Mouse (Mus musculus) kidney, adult 18-20 months (tissue): ENCODE results near the gene Cpm.
"Not testable (repeated sequence)": the region's sequence is repeated elsewhere in the genome, so short reads cannot be mapped to it uniquely, and the experiment has no call there.

Experiments used
- DNase-seq: peaks from one replicate; pipeline ENCODE4 v3.0.0; 2021

Cpm gene

DNA sequence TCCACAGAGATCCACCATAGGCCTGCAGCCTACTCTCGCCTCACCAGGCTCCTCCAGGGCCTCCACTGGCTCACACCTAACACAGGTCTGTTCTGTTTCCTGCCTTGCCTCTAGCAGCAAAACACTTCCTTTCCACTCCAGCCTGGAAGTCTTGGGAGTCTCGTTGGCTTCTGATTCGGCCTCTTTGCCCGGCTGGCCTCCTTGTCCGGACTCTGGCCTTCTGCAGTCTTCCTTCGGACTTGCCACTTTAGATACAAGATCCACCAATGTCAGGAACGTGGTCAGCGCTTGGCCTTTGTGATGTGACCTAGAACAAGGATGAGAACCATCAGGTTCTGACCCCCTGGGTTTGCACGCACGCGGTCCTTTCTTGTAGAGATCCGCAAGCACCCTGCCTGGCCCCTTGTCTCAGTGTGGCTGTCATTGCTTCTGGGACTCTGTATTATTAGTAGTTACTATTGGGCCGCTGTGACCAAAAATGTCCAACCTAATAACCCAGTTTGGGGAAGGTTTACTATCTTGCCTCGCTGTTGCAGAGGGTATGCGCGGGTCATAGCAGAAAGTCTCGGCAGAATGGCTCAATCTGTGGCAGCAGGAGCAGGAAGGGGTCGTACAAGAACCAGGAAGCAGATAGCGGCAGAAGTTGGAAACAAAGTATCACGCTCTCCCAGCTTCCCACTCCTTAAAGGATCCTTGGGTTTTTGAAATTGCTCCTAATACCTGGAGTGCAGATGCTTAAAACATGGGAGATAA lies 22.1 kb upstream of the Cpm start:
- no peak for DNase-seq

- no peak for DNase-seq
Measured at GRCm38 (mm10) chr10:117607804-117608279, 21.5 kb upstream of the Cpm start.

DNA sequence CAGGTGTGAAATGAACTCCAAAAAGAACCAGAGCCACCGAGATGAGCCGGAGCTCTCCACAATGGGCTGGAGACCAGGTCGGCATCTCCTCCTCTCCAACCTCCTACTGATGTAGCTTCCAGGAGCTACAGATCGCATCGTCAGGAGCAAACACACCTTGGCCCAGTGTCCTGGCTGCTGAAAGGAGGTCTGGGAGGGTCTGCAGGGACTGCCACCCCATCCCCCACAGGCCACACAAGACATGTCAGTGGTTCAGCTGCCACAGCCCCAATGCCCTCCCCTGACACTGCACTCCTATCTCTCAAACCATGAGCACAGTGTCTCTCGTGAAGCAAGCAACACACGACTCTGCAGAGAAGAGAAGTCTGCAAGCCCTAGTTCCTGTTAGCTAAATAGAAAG lies 20.8 kb upstream of the Cpm start:
- no peak for DNase-seq

DNA sequence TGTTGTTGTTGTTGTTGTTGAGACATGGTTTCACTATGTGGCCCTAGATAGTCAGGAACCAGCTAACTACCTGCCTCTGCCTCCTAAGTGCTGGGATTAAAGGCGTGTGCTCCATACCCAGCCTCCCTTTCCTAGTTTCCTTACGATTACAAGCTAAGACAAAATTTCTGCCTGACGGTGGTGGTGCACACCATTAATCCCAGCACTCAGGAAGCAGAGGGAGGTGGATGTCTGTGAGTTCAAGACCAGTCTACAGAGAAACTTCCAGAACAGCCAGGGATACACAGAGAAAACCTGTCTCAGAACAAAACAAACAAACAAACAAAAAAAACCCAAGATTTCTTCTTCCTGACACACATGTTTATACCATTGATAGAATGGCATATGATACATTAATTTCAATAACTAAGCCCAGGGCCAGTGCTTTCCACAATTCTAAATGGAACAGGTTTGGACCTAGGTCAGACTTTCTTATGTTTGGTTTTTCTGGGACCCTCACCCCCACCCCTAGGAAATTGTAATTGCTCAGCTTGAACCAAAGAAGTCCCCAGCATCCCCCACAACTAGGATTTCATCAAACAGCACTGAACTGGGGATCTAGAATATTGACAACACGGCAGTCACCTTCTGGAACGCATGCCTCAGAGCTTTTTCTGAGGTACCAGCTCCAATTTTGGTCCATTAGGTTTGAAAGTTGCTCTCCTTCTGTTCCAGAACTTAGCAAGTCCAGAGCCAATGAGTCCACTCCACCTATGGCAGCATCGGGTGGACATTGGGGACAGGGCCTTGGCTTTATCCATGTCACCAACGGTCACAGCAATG lies 20.1 kb upstream of the Cpm start:
- DNase-seq: no peak

- DNase-seq: no peak
Measured at GRCm38 (mm10) chr10:117609810-117610090, 19.6 kb upstream of the Cpm start.

DNA sequence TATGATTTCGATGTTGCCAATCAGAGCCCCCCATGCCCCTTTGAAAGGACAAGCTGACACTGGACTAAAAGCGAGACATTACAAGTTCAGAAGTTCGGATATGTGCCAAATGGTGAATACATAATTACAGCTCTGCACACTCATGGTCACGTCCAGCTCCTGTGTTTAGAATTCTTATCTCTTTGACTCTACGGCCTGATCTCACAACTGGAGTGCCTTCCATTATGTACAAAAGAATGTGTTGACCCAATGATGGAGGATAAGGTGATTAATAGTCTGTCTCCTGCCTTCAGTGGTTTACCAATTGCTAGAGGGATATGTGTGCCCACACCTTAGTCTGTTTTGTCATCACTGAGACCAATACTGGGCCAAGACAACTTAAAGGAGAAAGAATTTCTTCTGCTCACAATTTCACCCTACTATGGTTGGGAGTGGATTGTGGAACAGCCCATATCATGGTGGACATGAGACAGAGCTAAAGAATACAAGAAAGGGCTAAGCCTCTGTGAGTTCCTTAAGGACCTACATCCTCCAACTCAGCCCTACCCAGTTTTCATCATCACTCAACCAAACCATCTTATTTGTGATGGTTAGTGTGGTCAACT lies 19.0 kb upstream of the Cpm start:
- no peak for DNase-seq

GRCm38 (mm10) chr10:117610794-117611384 lies 18.4 kb upstream of the Cpm start:
- no peak for DNase-seq

DNA sequence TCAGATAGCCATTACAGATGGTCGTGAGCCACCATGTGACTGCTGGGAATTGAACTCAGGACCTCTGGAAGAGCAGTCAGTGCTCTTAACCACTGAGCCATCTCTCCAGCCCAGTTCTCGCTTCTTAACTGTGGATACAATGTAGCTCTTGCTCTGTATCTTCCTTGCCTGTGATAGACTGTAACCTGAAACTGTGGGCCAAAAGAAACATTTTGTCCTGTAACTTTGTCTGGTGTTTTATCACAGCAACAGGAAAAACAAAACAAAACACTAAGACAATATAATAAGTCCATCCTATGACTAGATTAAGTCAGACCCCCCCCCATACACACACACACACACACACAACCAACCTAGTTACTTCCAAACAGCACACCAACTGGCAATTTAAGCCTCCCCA lies 17.8 kb upstream of the Cpm start:
- no peak for DNase-seq

GRCm38 (mm10) chr10:117611976-117612375 lies 17.3 kb upstream of the Cpm start:
- DNase-seq: no peak

DNA sequence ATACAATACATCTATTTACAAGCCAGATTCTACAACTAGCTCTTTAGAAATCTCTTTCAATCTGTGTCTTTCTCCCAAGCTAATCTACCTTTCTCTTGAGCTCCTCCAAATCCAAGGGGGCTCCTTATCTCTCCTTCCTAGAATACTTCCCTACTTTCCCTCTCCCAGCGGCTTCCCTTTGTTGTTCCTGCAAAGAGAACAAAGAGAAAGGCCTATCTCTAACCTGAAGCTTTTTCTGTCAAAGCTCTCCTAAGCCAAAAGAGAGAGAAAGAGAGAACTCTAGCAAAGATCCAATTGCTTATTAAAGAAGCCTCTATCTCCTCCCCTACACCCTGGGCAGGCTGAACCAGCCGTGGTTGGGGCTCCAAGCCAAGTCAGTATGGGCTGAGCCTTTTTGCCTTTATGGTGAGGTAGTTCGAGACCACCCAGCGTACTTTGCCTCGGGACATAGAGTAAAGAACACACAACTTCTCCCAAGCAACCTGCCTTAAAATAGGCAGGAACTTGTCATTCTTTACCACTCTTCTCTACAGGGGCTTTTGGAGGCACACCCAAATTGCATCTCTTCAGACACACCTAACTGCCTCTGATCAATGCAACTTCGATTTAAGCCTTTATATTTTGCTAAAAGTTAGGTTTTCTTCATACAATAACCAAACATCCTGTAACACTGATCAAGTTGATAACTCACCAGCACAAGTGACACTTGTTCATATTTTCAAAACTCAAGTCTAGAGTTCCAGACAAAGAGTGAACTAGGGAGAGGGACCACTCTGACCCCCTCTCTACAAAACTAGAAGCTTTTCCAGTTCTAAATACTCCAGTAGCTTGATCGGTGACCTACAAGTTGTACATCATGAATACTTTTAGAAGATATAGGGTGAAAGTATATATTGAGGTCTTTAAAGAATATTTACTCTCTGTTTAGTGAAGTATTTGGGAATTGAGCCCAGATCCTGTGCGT lies 16.4 kb upstream of the Cpm start:
- DNase-seq: no peak

DNA sequence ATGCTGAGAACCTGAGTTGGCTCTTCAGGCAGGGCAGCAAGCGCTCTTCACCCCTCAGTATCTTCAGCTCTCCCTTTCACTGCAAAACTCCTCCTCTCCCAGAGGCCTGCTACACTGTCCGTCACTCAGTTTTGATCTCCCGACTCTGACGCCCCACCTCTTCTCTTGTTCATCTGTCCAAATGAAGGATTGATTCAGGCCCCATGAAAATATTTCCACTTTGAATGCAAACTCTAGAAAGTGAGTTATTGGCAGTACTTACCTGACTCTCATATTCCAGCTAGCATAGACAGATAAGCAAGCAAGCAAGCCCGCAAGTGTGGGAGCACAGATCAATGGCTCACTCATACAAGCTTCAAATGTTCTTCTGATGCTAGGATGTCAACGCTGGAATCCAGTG lies 15.3 kb upstream of the Cpm start:
- no peak for DNase-seq

DNA sequence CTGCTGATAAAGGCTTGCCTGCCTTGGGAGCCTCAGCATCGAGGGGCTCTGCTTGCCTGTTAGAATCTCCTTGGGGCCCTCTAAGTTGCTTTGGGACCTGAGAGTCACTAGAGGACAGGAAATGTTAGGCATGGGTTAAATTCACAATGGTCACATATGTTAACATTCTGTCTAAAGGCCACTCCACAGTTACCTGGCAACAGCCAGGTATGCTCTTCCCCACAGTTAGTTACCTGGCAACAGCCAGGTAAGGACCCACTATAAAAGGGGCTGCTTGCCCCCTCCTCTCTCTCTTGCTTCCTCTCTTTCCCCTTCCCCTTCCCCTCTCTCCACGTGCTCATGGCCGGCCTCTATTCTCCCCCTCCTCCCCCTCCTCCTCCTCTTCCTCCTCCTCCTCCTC lies 14.9 kb upstream of the Cpm start:
- no peak for DNase-seq

GRCm38 (mm10) chr10:117615239-117615638 lies 14.1 kb upstream of the Cpm start:
- DNase-seq: no peak

GRCm38 (mm10) chr10:117615746-117616145 lies 13.6 kb upstream of the Cpm start:
- DNase-seq: no peak

- no peak for DNase-seq
Measured at GRCm38 (mm10) chr10:117616191-117616680, 13.1 kb upstream of the Cpm start.

- not testable (repeated sequence) for DNase-seq
Measured at GRCm38 (mm10) chr10:117616765-117617164, 12.5 kb upstream of the Cpm start.

GRCm38 (mm10) chr10:117617568-117618345 lies 11.5 kb upstream of the Cpm start:
- DNase-seq: no peak

DNA sequence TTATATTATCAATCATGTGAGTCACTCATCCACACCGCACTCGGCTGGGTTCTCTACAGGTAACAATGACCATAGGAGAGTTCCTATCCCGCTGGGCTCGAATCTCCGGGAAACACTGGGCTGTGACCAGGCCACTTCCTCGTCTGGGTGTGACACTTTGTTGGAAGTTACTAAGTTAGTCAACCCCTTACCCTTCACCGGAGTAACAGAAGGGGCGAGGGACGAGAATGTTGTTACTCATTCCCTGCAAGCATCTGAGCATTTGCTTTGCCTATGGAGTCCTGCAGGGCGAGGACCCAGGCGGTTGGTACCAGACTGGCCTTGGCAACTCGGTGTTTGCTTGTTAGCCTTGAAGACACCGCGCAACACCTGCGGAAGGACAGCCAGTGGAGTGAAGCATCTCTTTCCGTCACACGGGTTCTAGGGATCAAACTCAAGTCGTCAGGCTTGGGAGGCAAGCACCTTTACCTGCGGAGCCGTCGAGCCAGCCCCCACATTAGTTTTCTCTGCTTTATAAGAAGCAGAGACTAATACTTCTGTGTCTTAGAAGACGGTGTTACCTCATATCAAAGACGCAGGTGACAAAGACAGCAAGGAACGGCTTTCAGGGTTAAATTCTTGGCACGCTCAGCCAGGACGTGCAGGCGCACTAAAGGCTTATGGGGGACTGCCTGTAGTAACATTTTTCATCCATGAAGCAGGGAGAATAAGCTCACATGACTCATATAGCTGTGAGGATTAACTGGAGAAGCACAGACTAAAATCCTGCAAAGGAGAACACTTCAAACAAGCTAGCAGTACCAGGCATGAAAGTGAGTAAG lies 10.0 kb upstream of the Cpm start:
- DNase-seq: no peak

- DNase-seq: no peak
Measured at GRCm38 (mm10) chr10:117619862-117620179, 9.5 kb upstream of the Cpm start.

DNA sequence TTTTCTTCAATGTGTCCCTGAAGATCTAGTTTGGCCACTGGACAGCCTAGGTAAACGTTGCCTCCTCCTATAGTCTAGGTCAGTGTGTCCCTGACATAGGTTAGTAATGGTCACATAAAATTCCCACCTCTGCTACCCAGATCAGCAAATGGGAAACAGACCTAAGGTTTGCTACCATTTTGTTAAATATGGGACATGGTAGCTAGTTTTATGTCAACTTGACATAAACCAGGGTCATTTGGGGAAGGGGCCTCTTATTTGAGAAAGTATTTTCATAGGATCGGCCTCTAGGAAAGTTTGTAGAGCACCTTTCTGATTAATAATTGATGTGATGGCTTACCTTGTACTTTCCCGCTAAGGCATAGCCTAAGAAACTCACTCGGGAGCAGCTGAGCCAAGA lies 8.8 kb upstream of the Cpm start:
- no peak for DNase-seq
